Mouse (Mus musculus): ENCODE measurements around the gene Map7.

DNA sequence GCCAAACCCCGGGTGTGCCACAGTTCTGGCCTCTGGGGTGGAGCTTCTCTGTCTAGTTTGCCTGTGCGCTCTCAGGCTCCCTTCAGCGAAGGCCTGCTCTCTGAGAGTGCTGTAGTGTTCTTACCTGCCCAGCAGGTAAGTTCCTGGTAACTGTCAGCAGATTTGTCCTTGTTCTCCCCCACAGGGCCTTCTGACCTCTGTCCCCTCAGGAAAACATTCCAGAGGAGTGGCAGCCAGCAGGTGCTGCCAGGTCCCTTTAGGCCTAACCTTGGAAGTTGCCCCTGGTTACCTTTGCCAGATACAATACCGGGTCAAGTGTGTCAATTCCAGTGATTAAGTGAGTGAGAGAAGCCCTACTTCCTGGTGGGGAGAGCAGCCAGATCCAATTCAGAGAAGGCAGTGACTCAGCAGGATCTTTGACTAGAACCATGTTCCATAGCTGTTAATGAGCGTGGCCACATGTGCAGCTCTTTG is 38.6 kb downstream of the Map7 start:
- TF ChIP-seq POLR2A (IDR thresholded peaks at IDR 0.05; ENCODE audit: control insufficient read depth, low read depth, low read length) (no peak), CTCF (IDR thresholded peaks at IDR 0.05; ENCODE audit: control insufficient read depth, insufficient read depth, insufficient replicate concordance, low read depth, low read length) (no peak)
